Mouse (Mus musculus): ENCODE data around the gene Ppm1j.

Ppm1j gene

GRCm38 (mm10) chr3:104785284-104785683, 4.4 kb downstream of the Ppm1j start:
- DNase-seq, result peak; percentile 90

- DNase-seq, result no peak
Observed at GRCm38 (mm10) chr3:104788075-104788474, 7.2 kb downstream of the Ppm1j start, which contains the start of gene Rhoc. TSS of gene Rhoc (plus strand) at chr3:104788375.

- peak; percentile 99 for DNase-seq
Observed at GRCm38 (mm10) chr3:104788561-104789311, 7.9 kb downstream of the Ppm1j start.

- peak; percentile 95 for DNase-seq
Observed at GRCm38 (mm10) chr3:104789312-104789605, 8.4 kb downstream of the Ppm1j start.

GRCm38 (mm10) chr3:104789822-104790221, 9.0 kb downstream of the Ppm1j start:
- peak; percentile 96 for DNase-seq

GRCm38 (mm10) chr3:104790401-104790937, 9.6 kb downstream of the Ppm1j start:
- DNase-seq, result peak; percentile 96

DNA sequence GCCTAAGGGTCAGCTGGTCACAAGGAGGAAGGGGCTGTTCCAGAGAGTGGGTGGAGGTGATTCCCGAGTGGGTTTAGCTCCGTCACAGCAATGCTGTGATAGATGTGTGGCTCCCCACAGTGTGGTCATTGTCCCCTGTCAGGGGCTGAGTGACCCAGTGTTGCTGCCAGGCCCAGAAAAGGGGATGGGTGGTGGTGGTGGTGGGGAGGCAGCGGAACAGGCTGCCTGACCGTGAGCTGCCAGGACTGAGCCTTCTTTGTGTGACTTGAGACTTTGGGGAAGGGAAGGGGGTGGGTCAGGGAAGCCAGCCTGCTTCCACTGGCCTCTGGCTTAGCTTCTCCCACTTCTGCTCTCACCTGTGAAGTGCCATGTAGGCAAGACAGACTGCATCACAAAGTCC, 10.2 kb downstream of the Ppm1j start:
- no peak for DNase-seq

GRCm38 (mm10) chr3:104791671-104792070, 10.8 kb downstream of the Ppm1j start:
- DNase-seq, result peak; percentile 86

GRCm38 (mm10) chr3:104792360-104793270, 11.8 kb downstream of the Ppm1j start:
- peak; percentile 92 for DNase-seq

GRCm38 (mm10) chr3:104793871-104794828, 13.3 kb downstream of the Ppm1j start:
- peak; percentile 100 for DNase-seq

- peak; percentile 94 for DNase-seq
Observed at GRCm38 (mm10) chr3:104794953-104795470, 14.2 kb downstream of the Ppm1j start.

GRCm38 (mm10) chr3:104795661-104796340, 14.9 kb downstream of the Ppm1j start:
- DNase-seq, result peak; percentile 93

DNA sequence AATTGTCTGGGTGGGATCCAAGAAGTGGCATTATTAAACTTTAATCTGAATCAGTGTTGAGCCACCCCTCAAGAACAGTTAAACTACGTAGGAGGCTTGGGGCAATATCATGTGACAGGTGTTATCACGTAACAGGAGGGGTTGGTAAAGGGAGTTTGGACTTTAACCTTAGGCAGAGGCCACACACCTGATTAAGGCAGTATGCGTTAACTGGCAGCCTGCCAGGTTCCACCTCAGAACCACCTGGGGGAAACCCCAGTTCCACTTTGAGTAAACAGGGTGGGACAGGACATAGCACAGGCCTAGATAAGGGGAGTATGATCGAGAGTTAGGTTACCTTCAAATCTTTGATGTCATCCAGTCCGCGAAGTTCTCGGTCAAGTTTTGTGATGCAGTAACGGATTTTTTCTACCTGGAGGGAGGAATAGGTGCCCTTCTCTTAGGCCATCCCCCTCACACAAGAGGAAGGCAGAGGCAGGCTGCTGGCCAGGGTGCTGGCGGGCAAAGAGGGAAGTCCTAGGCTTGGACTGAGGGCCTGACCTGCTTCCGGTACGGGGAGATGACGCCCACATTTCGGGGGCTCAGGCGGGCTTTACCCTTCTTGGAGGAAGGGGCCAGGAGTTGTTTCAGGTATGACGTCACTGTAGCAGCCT, 15.7 kb downstream of the Ppm1j start:
- peak; percentile 92 for DNase-seq

DNA sequence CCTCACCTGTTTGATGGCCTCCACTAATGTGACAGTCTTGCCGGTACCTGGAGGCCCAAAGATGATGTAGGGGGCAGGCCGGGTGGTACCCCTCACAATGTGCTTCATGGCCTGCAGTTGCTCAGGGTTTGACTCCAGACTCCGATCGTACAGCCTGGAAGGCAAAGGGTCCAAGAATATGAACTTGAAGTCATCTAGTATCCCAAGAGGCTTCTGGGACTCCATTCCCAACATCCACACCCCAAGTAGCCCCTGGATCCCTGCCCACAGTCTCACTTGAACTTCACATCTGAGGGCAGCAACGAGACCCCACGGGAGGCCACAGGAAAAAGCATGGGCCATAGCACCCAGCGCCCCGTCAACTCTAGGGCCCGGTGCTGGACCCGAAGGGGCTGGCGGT, 19.8 kb downstream of the Ppm1j start:
- DNase-seq, result peak; percentile 91

DNA sequence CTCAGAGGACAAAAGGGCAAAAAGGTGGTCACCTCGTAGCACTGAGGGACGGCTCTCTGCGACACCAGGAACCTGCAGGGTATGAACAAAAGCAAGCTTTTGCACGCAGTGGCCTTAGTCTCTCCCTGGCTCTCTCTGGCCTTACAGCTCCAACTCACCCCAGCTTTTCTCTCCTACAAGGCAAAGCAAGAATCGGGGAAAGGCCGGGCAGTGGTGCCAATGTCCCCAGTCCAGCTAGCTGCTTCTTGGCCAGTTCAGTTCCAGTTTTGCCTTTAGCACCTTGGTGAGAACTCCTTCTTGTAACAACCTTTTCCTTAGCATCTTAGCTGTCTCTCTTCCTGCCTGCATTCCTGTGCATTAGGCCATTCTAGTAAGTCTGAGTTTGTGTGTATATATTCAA, 20.6 kb downstream of the Ppm1j start:
- DNase-seq, result peak; percentile 79

- DNase-seq, result peak; percentile 81
Observed at GRCm38 (mm10) chr3:104804312-104804711, 23.5 kb downstream of the Ppm1j start.

DNA sequence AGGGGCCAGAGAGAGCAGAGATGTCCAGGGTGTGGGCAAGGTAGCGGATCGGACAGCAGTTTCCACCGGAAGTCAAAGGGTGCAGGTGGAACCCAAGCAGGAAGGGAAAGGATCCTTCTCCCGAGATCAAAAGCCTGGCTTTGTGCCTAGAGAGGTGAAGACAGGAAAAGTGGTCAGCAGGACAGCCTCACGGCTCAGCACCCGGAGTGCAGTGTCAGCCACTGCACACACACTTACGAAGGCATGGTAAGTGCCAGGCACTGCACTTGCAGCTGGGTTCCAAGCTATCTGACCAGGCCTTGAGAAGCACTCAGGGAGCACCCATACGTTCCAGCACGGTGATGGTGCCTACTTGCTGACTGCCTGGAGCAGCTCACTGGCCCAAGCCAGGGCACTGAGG, 24.7 kb downstream of the Ppm1j start:
- DNase-seq, result no peak

DNA sequence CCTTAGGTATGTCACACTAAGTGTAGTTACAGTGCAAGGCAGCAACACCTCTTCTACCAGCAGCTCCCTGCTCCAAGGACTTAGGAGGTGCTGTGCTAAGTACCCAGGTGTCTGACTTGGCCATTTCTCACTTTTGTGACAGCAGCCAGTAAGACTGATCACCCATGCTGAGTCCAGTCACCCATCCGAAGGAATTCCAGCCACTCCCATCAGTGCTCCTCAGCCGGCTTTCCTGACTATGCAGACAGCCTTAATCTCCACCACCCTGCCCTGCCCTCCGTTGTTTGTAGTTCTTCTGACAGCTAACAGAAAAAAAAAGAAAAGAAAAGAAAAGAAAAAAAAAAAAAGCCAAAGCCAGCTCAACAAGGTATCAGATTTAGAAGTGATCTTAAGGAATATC, 30.9 kb downstream of the Ppm1j start:
- peak; percentile 80 for DNase-seq

- peak; percentile 72 for DNase-seq
Observed at GRCm38 (mm10) chr3:104812254-104812653, 31.4 kb downstream of the Ppm1j start.

DNA sequence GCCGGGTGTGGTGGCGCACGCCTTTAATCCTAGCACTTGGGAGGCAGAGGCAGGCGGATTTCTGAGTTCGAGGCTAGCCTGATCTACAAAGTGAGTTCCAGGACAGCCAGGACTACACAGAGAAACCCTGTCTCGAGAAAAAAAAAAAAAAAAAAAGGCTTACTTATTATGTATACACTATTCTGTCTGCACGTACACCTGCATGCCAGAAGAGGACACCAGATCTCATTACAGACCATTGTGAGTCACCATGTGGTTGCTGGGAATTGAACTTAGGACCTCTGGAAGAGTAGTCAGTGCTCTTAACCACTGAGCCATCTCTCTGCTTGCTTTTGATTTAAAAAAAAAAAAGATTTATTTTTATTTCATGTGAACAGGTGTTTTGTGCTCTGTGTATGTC, 32.4 kb downstream of the Ppm1j start:
- peak; percentile 33 for DNase-seq

GRCm38 (mm10) chr3:104814746-104815145, 33.9 kb downstream of the Ppm1j start:
- DNase-seq, result peak; percentile 77

Data from heart, adult 11 months (tissue).